Comparison of ENCODE assay signal across 7 mouse cellular contexts in genomic region chr11:61514953-61515352, GRCm38 (mm10). TPM values are rescaled to one million over a fixed set of nuclear protein-coding genes. Genes with fewer than 3 reads are reported as not detected.
A peak's percentile ranks its signal among the peaks of the same experiment; 100 is the strongest.
DNase-seq lines count a peak whose midpoint lies in the region; ATAC-seq lines count a peak whose summit lies in the region.

No protein-coding gene starts in this region.

- peaks cover 37% of the 10 kb centered on the region for H3K36me3 ChIP-seq in kidney, embryonic 14.5 days (ENCODE audit: control insufficient read depth, insufficient read depth, low read length)

- no peak overlapping the region for H3K4me3 ChIP-seq in kidney, embryonic 14.5 days (ENCODE audit: low read length)

- H3K27ac ChIP-seq in kidney, embryonic 14.5 days (ENCODE audit: low read depth, low read length), result no peak overlapping the region

- H3K9ac ChIP-seq in kidney, embryonic 14.5 days (ENCODE audit: low read depth, low read length), result no peak overlapping the region

- no peak overlapping the region for H3K4me2 ChIP-seq in kidney, embryonic 14.5 days (replicated peaks; ENCODE audit: low read depth, low read length)

- ATAC-seq in kidney, embryonic 14.5 days (ENCODE audit: low FRiP score, low TSS enrichment), result no peak
- ATAC-seq in erythroblast, adult 5-6 weeks (replicated peaks; ENCODE audit: low FRiP score, poor library complexity, severe bottlenecking), result no peak

- H3K27me3 ChIP-seq in kidney, embryonic 14.5 days (ENCODE audit: control insufficient read depth, insufficient read depth, low read length), result no peaks in the 10 kb centered on the region

- H3K4me1 ChIP-seq in kidney, embryonic 14.5 days (ENCODE audit: control insufficient read depth, insufficient read depth, low read length), result no peaks in the 10 kb centered on the region

- 52% methylated on average over 3 of the region's 3 CpGs for WGBS in kidney, embryonic 14.5 days

- peak; percentile 63 for DNase-seq in kidney, adult 18-20 months
- DNase-seq in ES-CJ7 (ENCODE audit: low read depth, low spot score), result peak; percentile 82
- peak; percentile 87 for DNase-seq in ZHBTc4 (ENCODE audit: low read depth, low spot score)
- DNase-seq in induced T-regulatory cell, adult 2 months (ENCODE audit: low read depth), result peak; percentile 60
- DNase-seq in retina, embryonic 14.5 days (ENCODE audit: low spot score), result peak; percentile 73

- H3K9me3 ChIP-seq in kidney, embryonic 14.5 days (ENCODE audit: control insufficient read depth, low read length), result no peaks in the 10 kb centered on the region

RNA-seq across cellular contexts. Expression of gene B9d1, which starts 10.0 kb away (rescaled TPM):
- 49.2 and 56.4 TPM in 2 replicates for polyA plus RNA-seq in kidney, embryonic 14.5 days (2014; fragmentation: Nextera tagmentation; extraction: Ambion mirVana)
- not detected in 2 replicates for total RNA-seq in erythroblast, adult 5-6 weeks (2015; ENCODE audit: low replicate concordance)
- total RNA-seq in erythroblast, adult 5-6 weeks (2017; ENCODE audit: low replicate concordance), result not detected in 2 replicates

RNA-seq across cellular contexts. Expression of gene Mapk7, which starts 20.7 kb away (rescaled TPM):
- polyA plus RNA-seq in kidney, embryonic 14.5 days (2014; fragmentation: Nextera tagmentation; extraction: Ambion mirVana), result 34.2 and 53.4 TPM in 2 replicates
- 4.4 and 8.3 TPM in 2 replicates for total RNA-seq in erythroblast, adult 5-6 weeks (2015; ENCODE audit: low replicate concordance)
- 2.8 and 3.7 TPM in 2 replicates for total RNA-seq in erythroblast, adult 5-6 weeks (2017; ENCODE audit: low replicate concordance)

RNA-seq across cellular contexts. Expression of gene Mfap4, which starts 29.7 kb away (rescaled TPM):
- polyA plus RNA-seq in kidney, embryonic 14.5 days (2014; fragmentation: Nextera tagmentation; extraction: Ambion mirVana), result 115 and 163 TPM in 2 replicates
- total RNA-seq in erythroblast, adult 5-6 weeks (2015; ENCODE audit: low replicate concordance), result not detected in 2 replicates
- total RNA-seq in erythroblast, adult 5-6 weeks (2017; ENCODE audit: low replicate concordance), result not detected in 2 replicates
